ENCODE assay signal across 8 mouse cellular contexts in the genomic region with DNA sequence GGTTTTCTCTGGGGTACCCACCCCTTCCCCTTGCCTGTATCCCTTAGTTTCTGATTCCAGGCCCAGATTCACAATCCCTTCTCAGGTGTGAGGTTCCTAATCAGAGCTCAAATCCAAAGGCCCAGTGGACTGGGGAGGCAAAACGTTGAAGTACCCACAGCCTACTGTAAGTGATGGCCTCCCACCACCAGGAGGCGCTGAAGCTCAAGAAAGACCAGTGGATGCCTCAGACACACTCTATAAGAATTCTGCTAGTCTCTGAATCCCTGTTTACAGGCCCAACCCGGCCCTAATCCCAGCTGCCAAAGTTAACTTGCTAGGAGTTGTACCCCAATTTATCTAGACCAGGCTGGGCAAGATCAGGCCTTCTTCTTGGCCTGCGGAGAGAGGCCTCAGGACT. TPM values are rescaled to one million over a fixed set of nuclear protein-coding genes. Genes with fewer than 3 reads are reported as not detected.
DNase-seq lines count a peak whose midpoint lies in the region; ATAC-seq and TF ChIP-seq lines count a peak whose summit lies in the region.

No protein-coding gene starts in this region.

- no peak overlapping the region for H3K4me3 ChIP-seq in hindbrain, embryonic 10.5 days
- no peak overlapping the region for H3K4me3 ChIP-seq in hindbrain, embryonic 12.5 days
- H3K4me3 ChIP-seq in forebrain, embryonic 10.5 days = no peak overlapping the region
- no peak overlapping the region for H3K4me3 ChIP-seq in hindbrain, embryonic 16.5 days (ENCODE audit: low read length)
- H3K4me3 ChIP-seq in midbrain, embryonic 15.5 days = no peak overlapping the region

- H3K27ac ChIP-seq in hindbrain, embryonic 10.5 days = no peak overlapping the region
- no peak overlapping the region for H3K27ac ChIP-seq in hindbrain, embryonic 12.5 days
- peak overlapping the region; percentile 70 for H3K27ac ChIP-seq in forebrain, embryonic 10.5 days
- no peak overlapping the region for H3K27ac ChIP-seq in hindbrain, embryonic 16.5 days (ENCODE audit: low read depth, low read length)
- H3K27ac ChIP-seq in midbrain, embryonic 15.5 days = no peak overlapping the region

- 34% methylated on average over 4 of the region's 4 CpGs for WGBS in hindbrain, embryonic 10.5 days
- WGBS in hindbrain, embryonic 12.5 days = 39% methylated on average over 4 of the region's 4 CpGs
- 29% methylated on average over 4 of the region's 4 CpGs for WGBS in forebrain, embryonic 10.5 days
- 31% methylated on average over 4 of the region's 4 CpGs for WGBS in hindbrain, embryonic 16.5 days
- WGBS in midbrain, embryonic 15.5 days = 27% methylated on average over 4 of the region's 4 CpGs

- TF ChIP-seq CTCF in brain, embryonic 14.5 days (IDR thresholded peaks at IDR 0.05; ENCODE audit: borderline replicate concordance, extremely low read depth, insufficient read depth, insufficient read length) = peak; percentile 84

- H3K9ac ChIP-seq in hindbrain, embryonic 12.5 days = no peak overlapping the region
- H3K9ac ChIP-seq in hindbrain, embryonic 16.5 days (ENCODE audit: low read depth, low read length) = no peak overlapping the region
- H3K9ac ChIP-seq in midbrain, embryonic 15.5 days = no peak overlapping the region

- TF ChIP-seq POLR2A in brain, embryonic 14.5 days (IDR thresholded peaks at IDR 0.05; ENCODE audit: borderline replicate concordance, extremely low read depth, insufficient read depth, insufficient read length, poor library complexity, severe bottlenecking) = no peak

- no peaks in the 10 kb centered on the region for H3K9me3 ChIP-seq in hindbrain, embryonic 10.5 days
- no peaks in the 10 kb centered on the region for H3K9me3 ChIP-seq in hindbrain, embryonic 12.5 days (replicated peaks)
- no peaks in the 10 kb centered on the region for H3K9me3 ChIP-seq in forebrain, embryonic 10.5 days
- no peaks in the 10 kb centered on the region for H3K9me3 ChIP-seq in hindbrain, embryonic 16.5 days (ENCODE audit: control insufficient read depth, low read length)
- H3K9me3 ChIP-seq in midbrain, embryonic 15.5 days = no peaks in the 10 kb centered on the region

- no peaks in the 10 kb centered on the region for H3K36me3 ChIP-seq in hindbrain, embryonic 10.5 days
- H3K36me3 ChIP-seq in hindbrain, embryonic 12.5 days = no peaks in the 10 kb centered on the region
- H3K36me3 ChIP-seq in forebrain, embryonic 10.5 days (replicated peaks) = no peaks in the 10 kb centered on the region
- H3K36me3 ChIP-seq in hindbrain, embryonic 16.5 days (ENCODE audit: control insufficient read depth, insufficient read depth, low read length) = no peaks in the 10 kb centered on the region
- no peaks in the 10 kb centered on the region for H3K36me3 ChIP-seq in midbrain, embryonic 15.5 days (replicated peaks)

- H3K4me2 ChIP-seq in hindbrain, embryonic 12.5 days (replicated peaks) = no peak overlapping the region
- no peak overlapping the region for H3K4me2 ChIP-seq in hindbrain, embryonic 16.5 days (ENCODE audit: low read length)
- H3K4me2 ChIP-seq in midbrain, embryonic 15.5 days = no peak overlapping the region

- peak; percentile 80 for DNase-seq in hindbrain, embryonic 10.5 days (ENCODE audit: low spot score)
- peak; percentile 90 for DNase-seq in brain, embryonic 14.5 days (ENCODE audit: low read depth)
- peak; percentile 78 for DNase-seq in forebrain, embryonic 10.5 days (ENCODE audit: extremely low spot score, low spot score)
- DNase-seq in left cerebral cortex, postnatal 25 days (ENCODE audit: low spot score in 2 of 2) = peak; percentile 60 to 72
- DNase-seq in spleen, postnatal 36 days (ENCODE audit: low spot score in 2 of 2) = peak; percentile 39 to 58

- peaks cover 32% of the 10 kb centered on the region for H3K4me1 ChIP-seq in hindbrain, embryonic 10.5 days (replicated peaks)
- peaks cover 14% of the 10 kb centered on the region for H3K4me1 ChIP-seq in hindbrain, embryonic 12.5 days
- H3K4me1 ChIP-seq in forebrain, embryonic 10.5 days = peaks cover 32% of the 10 kb centered on the region
- H3K4me1 ChIP-seq in hindbrain, embryonic 16.5 days (ENCODE audit: control insufficient read depth, insufficient read depth, low read depth, low read length) = peaks cover 11% of the 10 kb centered on the region
- peaks cover 5% of the 10 kb centered on the region for H3K4me1 ChIP-seq in midbrain, embryonic 15.5 days

- intact Hi-C loops in left cerebral cortex, postnatal 25 days (cut with DNase I) = loop anchor here (1.0 kb wide), 1 partner anchor 137 kb away; no protein-coding TSS in a partner anchor

- peaks cover 30% of the 10 kb centered on the region for H3K27me3 ChIP-seq in hindbrain, embryonic 10.5 days (ENCODE audit: insufficient read depth, poor library complexity, severe bottlenecking)
- peaks cover 14% of the 10 kb centered on the region for H3K27me3 ChIP-seq in hindbrain, embryonic 12.5 days
- H3K27me3 ChIP-seq in forebrain, embryonic 10.5 days (ENCODE audit: poor library complexity, severe bottlenecking) = peaks cover 24% of the 10 kb centered on the region; the same call in 1 of the 2 replicates
- peaks cover 5% of the 10 kb centered on the region; the same call in 1 of the 2 replicates for H3K27me3 ChIP-seq in hindbrain, embryonic 16.5 days (replicated peaks; ENCODE audit: control insufficient read depth, insufficient read depth, low read length)
- no peaks in the 10 kb centered on the region for H3K27me3 ChIP-seq in midbrain, embryonic 15.5 days (replicated peaks)

- no peak for ATAC-seq in hindbrain, embryonic 12.5 days (ENCODE audit: low FRiP score)
- 0 out of 2 replicates have a peak, but pooled peaks have one; percentile 53 for ATAC-seq in hindbrain, embryonic 16.5 days
- ATAC-seq in midbrain, embryonic 15.5 days (replicated peaks) = peak; percentile 69; the same call in 1 of the 2 replicates

RNA-seq across cellular contexts. Expression of a gene that starts 48.2 kb away (rescaled TPM):
- 0.07 TPM in 1 of 2 replicates, not detected in the other for polyA plus RNA-seq in hindbrain, embryonic 10.5 days (2016; fragmentation: Nextera tagmentation; extraction: Ambion mirVana)
- polyA plus RNA-seq in hindbrain, embryonic 12.5 days (2016; fragmentation: Nextera tagmentation; extraction: Ambion mirVana) = not detected in 2 replicates
- polyA plus RNA-seq in brain, embryonic 14.5 days (2012; rRNA removed) = 0.11 and 0.14 TPM in 2 replicates
- polyA plus RNA-seq in forebrain, embryonic 10.5 days (2016; fragmentation: Nextera tagmentation; extraction: Ambion mirVana) = 0.25 TPM in 1 of 2 replicates, not detected in the other
- 0.19 and 0.29 TPM in 2 replicates for polyA plus RNA-seq in hindbrain, embryonic 16.5 days (2015; fragmentation: Nextera tagmentation; extraction: Ambion mirVana)
- total RNA-seq in left cerebral cortex, postnatal 25 days (2021) = not detected
- 0.35 TPM in 1 of 2 replicates, not detected in the other for polyA plus RNA-seq in midbrain, embryonic 15.5 days (2015; fragmentation: Nextera tagmentation; extraction: Ambion mirVana)

RNA-seq across cellular contexts. Expression of a gene that starts 55.1 kb away (rescaled TPM):
- polyA plus RNA-seq in hindbrain, embryonic 10.5 days (2016; fragmentation: Nextera tagmentation; extraction: Ambion mirVana) = 391 and 433 TPM in 2 replicates
- polyA plus RNA-seq in hindbrain, embryonic 12.5 days (2016; fragmentation: Nextera tagmentation; extraction: Ambion mirVana) = 333 and 394 TPM in 2 replicates
- 262 and 380 TPM in 2 replicates for polyA plus RNA-seq in brain, embryonic 14.5 days (2012; rRNA removed)
- polyA plus RNA-seq in forebrain, embryonic 10.5 days (2016; fragmentation: Nextera tagmentation; extraction: Ambion mirVana) = 324 and 343 TPM in 2 replicates
- polyA plus RNA-seq in hindbrain, embryonic 16.5 days (2015; fragmentation: Nextera tagmentation; extraction: Ambion mirVana) = 496 and 558 TPM in 2 replicates
- total RNA-seq in left cerebral cortex, postnatal 25 days (2021) = 100 to 1,000 TPM; 232 to 248 TPM
- polyA plus RNA-seq in midbrain, embryonic 15.5 days (2015; fragmentation: Nextera tagmentation; extraction: Ambion mirVana) = 526 and 562 TPM in 2 replicates
